Mouse (Mus musculus) urinary bladder, postnatal 10 days (tissue): ENCODE results near the gene Peli3.
A peak's percentile ranks its signal among the peaks of the same experiment; 100 is the strongest.

Source experiments
- DNase-seq: peaks from one replicate; pipeline ENCODE4 v3.0.0; 2022; ENCODE audit warnings: low spot score

Gene Peli3

GRCm38 (mm10) chr19:4909376-4909775, 33.6 kb downstream of the Peli3 start:
- no peak for DNase-seq

- no peak for DNase-seq
These were observed 34.8 kb downstream of the Peli3 start for GRCm38 (mm10) chr19:4908107-4908506.

GRCm38 (mm10) chr19:4905979-4906794, 36.7 kb downstream of the Peli3 start, which contains the start of gene Bbs1:
TSS of gene Bbs1 (minus strand) at chr19:4906628.
- peak; percentile 33 for DNase-seq

- DNase-seq = no peak
These were observed 43.0 kb downstream of the Peli3 start for GRCm38 (mm10) chr19:4899888-4900287.

GRCm38 (mm10) chr19:4898972-4899371, 44.0 kb downstream of the Peli3 start:
- no peak for DNase-seq

- no peak for DNase-seq
These were observed 46.0 kb downstream of the Peli3 start for GRCm38 (mm10) chr19:4896780-4897520.

- no peak for DNase-seq
These were observed 51.1 kb downstream of the Peli3 start for GRCm38 (mm10) chr19:4891798-4892197.

GRCm38 (mm10) chr19:4889791-4890190, 53.1 kb downstream of the Peli3 start:
- DNase-seq = no peak

GRCm38 (mm10) chr19:4883961-4884360, 59.0 kb downstream of the Peli3 start:
- DNase-seq = no peak
